Mouse (Mus musculus) spleen, adult 2 months (tissue): ENCODE results near the gene Cep128. TPM values are rescaled to one million over a fixed set of nuclear protein-coding genes. Genes with fewer than 3 reads are reported as not detected.

Experiments used
- DNase-seq, 2 experiments: peaks; one replicate each; pipeline versions ENCODE4 v3.0.0 to v3.0.0-alpha.2; 2012 to 2021; ENCODE audit warnings: low spot score in 2 of 2, low read depth in 1 of 2
- H3K27ac ChIP-seq: fragments of 200-500 bp; 2 replicates; pipeline ENCODE4 v1.5.1; 2012; ENCODE audit warnings: low read length, inconsistent platforms; ENCODE audit not compliant: insufficient read depth
- H3K27me3 ChIP-seq: fragments of 200-500 bp; 2 replicates; pipeline ENCODE4 v1.6.1; 2012; ENCODE audit warnings: mild to moderate bottlenecking, moderate library complexity, low read length, inconsistent platforms; ENCODE audit not compliant: control insufficient read depth, insufficient read depth
- H3K36me3 ChIP-seq: fragments of 200-500 bp; 2 replicates; pipeline ENCODE4 v1.6.1; 2012; ENCODE audit warnings: mild to moderate bottlenecking, low read length, inconsistent platforms; ENCODE audit not compliant: control insufficient read depth, insufficient read depth
- H3K4me1 ChIP-seq: fragments of 200-500 bp; 2 replicates; pipeline ENCODE4 v1.6.1; 2011; ENCODE audit warnings: inconsistent platforms; ENCODE audit not compliant: control insufficient read depth, insufficient read depth, insufficient read length
- H3K4me3 ChIP-seq: fragments of 200-500 bp; 2 replicates; pipeline ENCODE4 v1.5.1; 2011; ENCODE audit warnings: mild to moderate bottlenecking, inconsistent platforms; ENCODE audit not compliant: insufficient read depth, insufficient read length; ENCODE audit errors: extremely low read depth
- CTCF ChIP-seq: fragments of 200-500 bp; IDR thresholded peaks from 2 replicates; pipeline ENCODE4 v1.5.1; 2011; ENCODE audit warnings: mild to moderate bottlenecking, inconsistent platforms; ENCODE audit not compliant: insufficient read depth, insufficient read length, insufficient replicate concordance; ENCODE audit errors: extremely low read depth
- POLR2A ChIP-seq: fragments of 200-500 bp; IDR thresholded peaks from 2 replicates; pipeline ENCODE4 v1.6.1; 2011; ENCODE audit warnings: low read depth, low read length, inconsistent platforms
- WGBS: fragments of 180-500 bp; shearing (Covaris S2); methylation state at CpG from one replicate; pipeline ENCODE4 v1.1.7; 2018; 5-methylcytosine and 5-hydroxymethylcytosine counted together
- polyA plus RNA-seq: library from polyadenylated mRNA; depleted of rRNA; stranded (reverse); fragments of >200 nt; gene quantifications from 2 replicates; pipeline ENCODE4 v1.2.3, GENCODE M21; 2012

Cep128 gene
- polyA plus RNA-seq, 1 experiment = 4.7 TPM

DNA sequence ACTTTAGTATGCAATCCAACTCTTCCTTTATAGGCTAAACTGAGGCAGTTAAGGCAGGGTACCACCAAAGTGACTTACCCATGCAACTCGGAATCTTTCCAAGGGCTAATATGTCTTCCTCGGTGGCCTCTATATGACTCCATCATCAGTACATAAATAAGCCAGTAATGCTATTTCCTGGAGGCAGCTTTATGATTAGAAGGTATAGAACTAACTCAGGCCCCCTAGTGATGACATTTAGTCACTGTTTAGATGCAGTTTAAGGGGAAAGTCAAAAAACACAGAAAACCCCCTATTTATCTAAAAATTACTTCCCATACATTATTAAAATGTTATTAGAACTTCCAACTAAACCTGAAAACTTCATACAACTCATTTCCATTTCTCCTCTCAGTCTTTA is 114.6 kb downstream of the Cep128 start:
- WGBS = 94% methylated on average over 2 of the region's 2 CpGs

DNA sequence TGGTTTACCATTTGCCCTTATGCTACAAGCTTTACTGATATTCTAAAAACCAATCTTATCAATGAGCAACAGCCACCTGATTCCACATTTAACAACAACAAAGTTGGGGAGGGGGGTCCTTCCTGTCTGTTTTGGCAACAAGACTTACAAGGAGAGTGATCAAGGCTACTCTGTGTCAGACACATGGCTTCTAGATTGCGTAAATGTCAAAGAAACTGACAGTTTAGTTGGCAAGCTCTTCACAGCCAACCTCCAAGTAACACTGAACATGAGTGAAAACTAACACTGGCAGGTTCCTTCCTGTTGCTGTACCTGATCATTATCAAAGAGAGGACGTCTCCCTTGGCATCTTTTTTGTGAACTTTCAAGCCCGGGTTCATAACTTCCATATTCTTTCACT is 115.2 kb downstream of the Cep128 start:
- no peak overlapping the region for H3K27ac ChIP-seq
- no peak for DNase-seq
- WGBS = 55% methylated on average over 3 of the region's 3 CpGs

More for the DNA sequence above, 114.6 kb downstream of the Cep128 start:
- no peak for DNase-seq
- H3K4me1 ChIP-seq = no peaks in the 10 kb centered on the region
- H3K36me3 ChIP-seq = peaks cover 4% of the 10 kb centered on the region
- H3K4me3 ChIP-seq = no peak overlapping the region
- H3K27me3 ChIP-seq = no peaks in the 10 kb centered on the region
- TF ChIP-seq POLR2A (no peak), CTCF (no peak)
- H3K27ac ChIP-seq = no peak overlapping the region

DNA sequence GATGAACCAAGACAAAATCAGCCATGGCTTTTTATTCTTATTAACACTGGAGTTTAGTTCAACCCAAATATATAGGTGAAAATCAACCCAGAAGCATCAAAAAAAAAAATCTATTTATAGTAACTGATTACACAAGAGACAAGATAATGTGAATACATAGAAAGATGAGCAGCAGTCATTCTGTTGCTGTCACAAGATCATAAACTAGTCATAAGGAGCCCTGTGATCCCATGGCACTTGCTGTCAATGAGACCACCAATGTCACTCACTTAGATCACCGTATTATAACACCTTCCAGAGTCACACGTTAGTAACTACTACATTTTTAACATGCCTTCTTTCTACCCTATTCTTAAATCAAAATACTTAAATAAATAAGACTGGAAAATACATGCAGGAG is 118.2 kb downstream of the Cep128 start:
- no peak overlapping the region for H3K27ac ChIP-seq
- WGBS = over 99% methylated on average over 2 of the region's 2 CpGs

More for the DNA sequence above, 115.2 kb downstream of the Cep128 start:
- H3K36me3 ChIP-seq = peaks cover 4% of the 10 kb centered on the region
- no peaks in the 10 kb centered on the region for H3K27me3 ChIP-seq
- H3K4me3 ChIP-seq = no peak overlapping the region
- no peaks in the 10 kb centered on the region for H3K4me1 ChIP-seq
- no peak for TF ChIP-seq POLR2A
- TF ChIP-seq CTCF = no peak

DNA sequence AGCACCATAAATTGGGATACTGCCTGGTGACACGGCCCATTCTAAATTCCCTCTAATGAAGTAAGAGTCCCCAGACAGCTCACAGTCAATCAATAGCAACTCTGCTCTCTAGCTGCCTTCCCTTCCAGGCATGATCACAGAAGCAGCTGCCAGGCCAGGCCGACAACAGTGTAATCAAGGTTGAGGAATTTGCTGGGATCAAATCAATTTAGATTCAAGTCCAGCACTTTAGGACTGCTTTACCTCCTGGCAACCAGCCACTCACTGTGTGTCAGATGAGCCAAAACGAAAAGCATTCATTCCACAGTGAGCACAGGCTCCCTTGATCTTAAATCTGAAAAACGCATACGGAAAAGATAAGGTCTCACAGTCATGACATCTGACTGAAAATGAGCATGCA is 118.7 kb downstream of the Cep128 start:
- H3K27me3 ChIP-seq = no peaks in the 10 kb centered on the region
- TF ChIP-seq POLR2A (no peak), CTCF (no peak)
- no peak overlapping the region for H3K4me3 ChIP-seq
- H3K36me3 ChIP-seq = peaks cover 4% of the 10 kb centered on the region
- 93% methylated on average over 5 of the region's 5 CpGs for WGBS
- no peaks in the 10 kb centered on the region for H3K4me1 ChIP-seq
- no peak for DNase-seq
- no peak overlapping the region for H3K27ac ChIP-seq

More for the DNA sequence above, 118.2 kb downstream of the Cep128 start:
- Histone ChIP-seq H3K4me3 (no peak overlapping the region), H3K36me3 (peaks cover 4% of the 10 kb centered on the region), H3K27me3 (no peaks in the 10 kb centered on the region), H3K4me1 (no peaks in the 10 kb centered on the region)
- no peak for DNase-seq
- no peak for TF ChIP-seq POLR2A
- TF ChIP-seq CTCF = no peak

DNA sequence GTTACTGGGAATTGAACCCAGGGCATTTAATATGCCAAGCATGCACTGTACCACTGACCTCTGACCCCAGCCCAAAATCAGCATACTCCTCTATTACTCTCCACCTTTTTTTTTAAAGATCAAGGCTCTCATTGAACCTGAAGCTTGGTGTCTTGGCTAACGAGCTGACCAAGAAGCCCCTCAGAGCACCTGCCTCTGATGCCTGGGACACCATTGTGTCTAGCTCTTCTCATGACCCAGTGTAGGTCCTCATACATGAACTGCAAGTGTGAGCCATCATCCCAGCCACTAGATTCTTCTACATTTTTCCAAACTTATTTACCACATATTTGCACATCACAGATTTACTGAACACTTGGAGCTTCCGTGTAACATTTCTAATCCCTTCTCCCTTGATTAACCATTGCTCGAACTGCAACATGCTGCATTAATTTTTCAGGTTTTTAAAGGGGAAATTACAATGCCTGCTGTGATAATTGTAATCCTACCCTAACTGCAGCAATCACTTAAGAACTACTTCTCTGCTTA is 119.3 kb downstream of the Cep128 start:
- Histone ChIP-seq H3K4me3 (no peak overlapping the region), H3K36me3 (peaks cover 6% of the 10 kb centered on the region), H3K4me1 (no peaks in the 10 kb centered on the region), H3K27me3 (no peaks in the 10 kb centered on the region), H3K27ac (no peak overlapping the region)
- TF ChIP-seq POLR2A (no peak), CTCF (no peak)
- 93% methylated on average over 3 of the region's 3 CpGs for WGBS
- DNase-seq = no peak

DNA sequence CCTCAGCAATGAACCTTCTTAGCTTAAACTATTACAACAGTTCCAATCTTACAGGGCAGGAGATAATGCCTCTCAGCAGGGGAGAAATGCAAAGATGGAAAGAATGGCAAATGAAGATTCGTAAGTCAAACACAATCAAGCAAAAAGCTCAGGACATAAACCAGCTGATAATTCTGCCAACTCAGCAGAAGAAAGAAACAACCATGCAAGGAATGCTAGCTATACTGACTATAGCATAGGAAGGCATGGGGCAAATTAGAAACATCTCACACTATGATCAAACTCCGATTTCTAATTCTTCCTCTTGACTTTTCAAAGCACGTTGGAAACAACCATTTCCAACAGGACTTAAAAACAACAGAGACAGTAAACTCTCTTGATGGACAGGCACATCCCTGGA is 120.5 kb downstream of the Cep128 start:
- DNase-seq = no peak
- H3K4me3 ChIP-seq = no peak overlapping the region
- no peak for TF ChIP-seq CTCF
- no peak for TF ChIP-seq POLR2A
- 89% methylated on average over 3 of the region's 3 CpGs for WGBS
- H3K36me3 ChIP-seq = peaks cover 8% of the 10 kb centered on the region
- H3K4me1 ChIP-seq = no peaks in the 10 kb centered on the region
- no peaks in the 10 kb centered on the region for H3K27me3 ChIP-seq
- H3K27ac ChIP-seq = no peak overlapping the region

DNA sequence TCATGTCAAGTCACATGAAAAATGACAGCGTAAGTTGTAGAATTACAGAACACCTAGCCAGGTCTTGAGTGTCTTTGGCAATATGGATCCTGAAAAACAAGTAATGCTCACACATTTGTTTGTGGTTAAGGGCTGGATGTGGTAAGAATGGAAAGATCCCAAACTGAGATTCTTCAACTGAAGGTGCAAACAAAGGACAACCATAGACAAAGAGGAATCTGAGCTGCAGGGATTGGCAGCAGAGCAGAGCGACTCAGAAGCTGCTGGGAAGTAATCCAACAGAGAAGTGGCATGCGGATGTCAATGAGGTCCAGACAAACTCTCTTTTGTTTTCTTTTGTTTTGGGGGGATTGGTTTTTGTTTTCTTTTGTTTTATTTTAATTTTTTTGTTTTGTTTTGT is 121.4 kb downstream of the Cep128 start:
- H3K27me3 ChIP-seq = no peaks in the 10 kb centered on the region
- H3K4me1 ChIP-seq = no peaks in the 10 kb centered on the region
- DNase-seq = no peak
- TF ChIP-seq CTCF (no peak), POLR2A (no peak)
- WGBS = 95% methylated on average over 3 of the region's 3 CpGs
- H3K27ac ChIP-seq = no peak overlapping the region
- H3K4me3 ChIP-seq = no peak overlapping the region
- peaks cover 8% of the 10 kb centered on the region for H3K36me3 ChIP-seq
